Mouse (Mus musculus) myocyte (in vitro differentiated cells): ENCODE data around the gene Gm10945. TPM values are rescaled to one million over a fixed set of nuclear protein-coding genes. Genes with fewer than 3 reads are reported as not detected.

Experiments
- H3K27me3 ChIP-seq: one replicate; pipeline ENCODE4 v1.6.1; 2011; ENCODE audit not compliant: control insufficient read depth, insufficient read depth, insufficient read length
- H3K36me3 ChIP-seq: one replicate; pipeline ENCODE4 v1.6.1; 2011; ENCODE audit not compliant: control insufficient read depth, insufficient read depth
- H3K4me2 ChIP-seq: one replicate; pipeline ENCODE4 v1.6.1; 2011; ENCODE audit warnings: low read depth, control low read depth
- H3K4me3 ChIP-seq: one replicate; pipeline ENCODE4 v1.5.1; 2011; ENCODE audit warnings: mild to moderate bottlenecking, control low read depth, moderate library complexity
- H3K79me2 ChIP-seq: one replicate; pipeline ENCODE4 v1.6.1; 2011; ENCODE audit not compliant: control insufficient read depth, insufficient read depth
- H3ac ChIP-seq: one replicate; pipeline ENCODE4 v1.6.1; 2011; ENCODE audit not compliant: control insufficient read depth, insufficient read length
- CEBPB ChIP-seq: IDR thresholded peaks from 2 replicates; pipeline ENCODE4 v1.6.1; 2011; ENCODE audit warnings: mild to moderate bottlenecking, moderate library complexity; ENCODE audit not compliant: poor library complexity, insufficient read depth, severe bottlenecking
- E2F4 ChIP-seq: IDR thresholded peaks from one replicate; pipeline ENCODE4 v1.6.1; 2011; ENCODE audit warnings: mild to moderate bottlenecking, control low read depth, moderate library complexity; ENCODE audit not compliant: insufficient read depth
- MAX ChIP-seq: IDR thresholded peaks from one replicate; pipeline ENCODE4 v1.6.1; 2011; ENCODE audit warnings: low read depth, mild to moderate bottlenecking, control low read depth
- MYOD1 ChIP-seq, 3 experiments: IDR thresholded peaks; one replicate each; pipeline ENCODE4 v1.6.1; 2011; ENCODE audit warnings: control low read depth in 2 of 3, low read depth in 2 of 3, mild to moderate bottlenecking in 2 of 3, moderate library complexity in 1 of 3; ENCODE audit not compliant: insufficient read length in 2 of 3, control insufficient read depth in 1 of 3
- MYOG ChIP-seq, 3 experiments: IDR thresholded peaks; one replicate each; pipeline ENCODE4 v1.6.1; 2011; ENCODE audit warnings: control low read depth in 2 of 3, low read depth in 2 of 3, mild to moderate bottlenecking in 2 of 3; ENCODE audit not compliant: insufficient read length in 2 of 3, control insufficient read depth in 1 of 3, insufficient read depth in 1 of 3
- POLR2A ChIP-seq: IDR thresholded peaks from one replicate; pipeline ENCODE4 v1.6.1; 2011; ENCODE audit warnings: low read depth, mild to moderate bottlenecking, control low read depth, moderate library complexity; ENCODE audit not compliant: insufficient read length
- POLR2AphosphoS2 ChIP-seq: IDR thresholded peaks from one replicate; pipeline ENCODE4 v1.6.1; 2011; ENCODE audit warnings: low read depth, control low read depth; ENCODE audit not compliant: insufficient read length
- REST ChIP-seq: IDR thresholded peaks from one replicate; pipeline ENCODE4 v1.6.1; 2011; ENCODE audit warnings: mild to moderate bottlenecking, control low read depth, moderate library complexity; ENCODE audit not compliant: insufficient read depth, insufficient read length
- SRF ChIP-seq: IDR thresholded peaks from one replicate; pipeline ENCODE4 v1.6.1; 2011; ENCODE audit warnings: low read depth; ENCODE audit not compliant: control insufficient read depth, insufficient read length
- TCF12 ChIP-seq: IDR thresholded peaks from one replicate; pipeline ENCODE4 v1.6.1; 2011; ENCODE audit warnings: mild to moderate bottlenecking, control low read depth; ENCODE audit not compliant: poor library complexity, insufficient read depth, severe bottlenecking
- TCF3 ChIP-seq: IDR thresholded peaks from one replicate; pipeline ENCODE4 v1.6.1; 2011; ENCODE audit warnings: low read depth, control low read depth; ENCODE audit not compliant: insufficient read length
- USF1 ChIP-seq: IDR thresholded peaks from one replicate; pipeline ENCODE4 v1.6.1; 2011; ENCODE audit warnings: low read depth, mild to moderate bottlenecking, control low read depth, moderate library complexity
- polyA plus RNA-seq: library from polyadenylated mRNA; unstranded; fragments of >200 nt; fragmentation: generic; extraction: Trizol; gene quantifications from one replicate; pipeline ENCODE4 v1.2.1, GENCODE M21; 2012; ENCODE audit warnings: missing spikeins

The Gm10945 gene
- polyA plus RNA-seq, result not detected

DNA sequence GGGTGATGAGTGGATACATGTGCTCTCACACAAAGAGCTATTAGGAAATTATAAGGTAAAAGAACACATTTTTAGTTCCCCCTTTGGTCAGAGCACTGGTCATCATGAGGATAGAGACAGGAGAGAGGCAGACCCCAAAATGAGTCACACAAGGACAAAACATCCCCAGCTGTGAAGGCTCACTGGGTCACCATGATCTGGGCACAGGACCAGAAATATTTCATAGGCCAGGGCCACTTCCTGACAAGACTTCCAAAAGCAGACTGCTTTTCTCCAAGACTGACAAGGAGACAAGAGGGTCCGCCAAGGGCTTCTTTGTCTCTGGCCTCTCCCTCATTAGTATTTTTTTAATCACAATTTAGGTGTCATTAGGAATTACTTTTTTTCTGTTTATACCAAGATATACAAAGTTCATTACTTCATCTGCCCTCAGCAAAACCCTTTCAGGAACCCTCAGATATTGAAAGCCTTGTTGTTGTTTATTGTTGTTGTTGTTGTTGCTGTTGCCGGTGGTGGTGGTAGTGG, at the start of gene Gm10945:
Gene Gm10945 (minus strand): TSS at position 475 of the 525 bp plus-strand sequence.
- H3K36me3 ChIP-seq, result no peaks in the 10 kb centered on the region
- no peaks in the 10 kb centered on the region for H3K27me3 ChIP-seq
- H3K4me2 ChIP-seq, result no peak within 1 kb of the TSS
- H3K4me3 ChIP-seq, result no peak within 1 kb of the TSS
- no peaks in the 10 kb centered on the region for H3K79me2 ChIP-seq
- TF ChIP-seq E2F4 (no peak), SRF (no peak), MYOG (IDR thresholded peaks at IDR 0.05; ENCODE audit: control insufficient read depth in 1 of 3, insufficient read depth in 1 of 3, insufficient read length in 2 of 3, low read depth in 2 of 3) (no peak), MAX (no peak), MYOD1 (IDR thresholded peaks at IDR 0.05; ENCODE audit: control insufficient read depth in 1 of 3, insufficient read length in 2 of 3, low read depth in 2 of 3) (no peak), POLR2AphosphoS2 (no peak), CEBPB (no peak), TCF3 (no peak), POLR2A (no peak), REST (no peak), TCF12 (no peak), USF1 (no peak)
- H3ac ChIP-seq, result no peak within 1 kb of the TSS

DNA sequence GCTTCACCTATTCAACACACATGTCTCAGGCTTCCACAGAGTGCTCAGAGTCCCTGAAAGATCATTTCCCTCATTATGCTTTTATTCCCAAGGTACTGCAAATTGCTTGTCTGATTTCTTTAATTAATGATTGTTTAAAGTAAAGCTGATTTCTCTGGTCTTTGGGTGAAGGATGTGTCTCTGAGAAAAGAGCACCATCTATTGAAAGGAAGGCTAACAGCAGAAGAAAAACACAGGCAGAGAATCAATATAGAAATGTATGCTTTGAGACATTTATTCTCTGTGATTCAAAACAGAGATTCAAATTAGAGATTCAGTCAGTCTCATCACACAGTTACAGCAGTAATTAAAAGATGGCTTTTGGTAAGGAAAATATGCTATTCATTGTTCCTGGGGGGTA, 28.7 kb upstream of the Gm10945 start:
- Histone ChIP-seq H3K27me3 (no peaks in the 10 kb centered on the region), H3ac (no peak overlapping the region), H3K79me2 (no peaks in the 10 kb centered on the region), H3K36me3 (no peaks in the 10 kb centered on the region), H3K4me2 (no peak overlapping the region), H3K4me3 (no peak overlapping the region)
- TF ChIP-seq TCF12 (no peak), MYOG (IDR thresholded peaks at IDR 0.05; ENCODE audit: control insufficient read depth in 1 of 3, insufficient read depth in 1 of 3, insufficient read length in 2 of 3, low read depth in 2 of 3) (no peak), E2F4 (no peak), MYOD1 (IDR thresholded peaks at IDR 0.05; ENCODE audit: control insufficient read depth in 1 of 3, insufficient read length in 2 of 3, low read depth in 2 of 3) (no peak), MAX (no peak), TCF3 (no peak), CEBPB (no peak), USF1 (no peak), REST (no peak), POLR2AphosphoS2 (no peak), SRF (no peak), POLR2A (no peak)

DNA sequence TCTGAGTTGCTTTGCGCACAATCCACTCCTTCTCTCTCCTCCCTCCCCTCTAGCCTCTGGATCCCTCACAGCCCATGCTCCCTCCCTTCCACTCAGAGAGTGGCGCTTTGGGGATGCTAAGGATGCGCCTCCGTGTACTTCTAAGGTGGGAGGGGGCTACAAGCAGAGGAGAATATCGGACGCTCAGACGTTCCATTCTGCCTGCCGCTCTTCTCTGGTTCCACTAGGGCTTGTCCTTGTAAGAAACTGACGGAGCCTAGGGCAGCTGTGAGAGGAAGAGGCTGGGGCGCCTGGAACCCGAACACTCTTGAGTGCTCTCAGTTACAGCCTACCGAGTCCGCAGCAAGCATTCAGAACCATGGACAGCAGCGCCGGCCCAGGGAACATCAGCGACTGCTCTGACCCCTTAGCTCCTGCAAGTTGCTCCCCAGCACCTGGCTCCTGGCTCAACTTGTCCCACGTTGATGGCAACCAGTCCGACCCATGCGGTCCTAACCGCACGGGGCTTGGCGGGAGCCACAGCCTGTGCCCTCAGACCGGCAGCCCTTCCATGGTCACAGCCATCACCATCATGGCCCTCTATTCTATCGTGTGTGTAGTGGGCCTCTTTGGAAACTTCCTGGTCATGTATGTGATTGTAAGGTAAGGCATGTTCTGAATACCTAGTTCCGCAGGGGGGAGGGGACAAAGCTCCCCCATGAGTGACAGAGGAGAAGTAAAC, 27.1 kb upstream of the Gm10945 start:
- Histone ChIP-seq H3ac (no peak overlapping the region), H3K36me3 (no peaks in the 10 kb centered on the region), H3K27me3 (no peaks in the 10 kb centered on the region), H3K4me2 (no peak overlapping the region), H3K79me2 (no peaks in the 10 kb centered on the region), H3K4me3 (no peak overlapping the region)
- no peak for TF ChIP-seq TCF12
- TF ChIP-seq MAX, result no peak
- peak; percentile 87 for TF ChIP-seq REST
- TF ChIP-seq CEBPB, result no peak
- no peak for TF ChIP-seq POLR2A

DNA sequence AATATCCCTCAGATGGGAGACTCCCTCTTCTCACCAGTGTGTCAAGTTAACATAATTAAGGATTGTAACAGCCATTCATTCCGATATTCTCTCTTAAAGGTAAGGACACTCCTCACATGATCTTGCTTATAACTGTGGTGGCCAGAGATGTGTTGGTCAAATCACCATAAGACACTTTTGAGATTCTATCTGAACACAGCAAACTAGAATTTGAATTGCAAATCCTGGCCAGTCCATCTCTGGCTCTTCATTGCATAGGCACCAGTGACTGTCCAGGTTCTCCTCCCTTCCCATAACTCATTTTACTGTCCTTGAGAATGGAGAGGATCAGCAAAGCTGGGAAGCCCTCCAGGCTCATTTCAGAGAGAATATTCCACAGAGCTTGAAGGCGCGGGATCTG, 3.4 kb downstream of the Gm10945 start, which contains the start of gene Oprm1:
Gene Oprm1 (plus strand): TSS at position 301 of the 400 bp plus-strand sequence.
- TF ChIP-seq TCF12 (no peak), TCF3 (no peak), MAX (no peak), CEBPB (no peak), USF1 (no peak), POLR2AphosphoS2 (no peak), MYOD1 (IDR thresholded peaks at IDR 0.05; ENCODE audit: control insufficient read depth in 1 of 3, insufficient read length in 2 of 3, low read depth in 2 of 3) (no peak), REST (no peak), E2F4 (no peak), MYOG (IDR thresholded peaks at IDR 0.05; ENCODE audit: control insufficient read depth in 1 of 3, insufficient read depth in 1 of 3, insufficient read length in 2 of 3, low read depth in 2 of 3) (no peak)
- H3K4me3 ChIP-seq, result no peak within 1 kb of the TSS

DNA sequence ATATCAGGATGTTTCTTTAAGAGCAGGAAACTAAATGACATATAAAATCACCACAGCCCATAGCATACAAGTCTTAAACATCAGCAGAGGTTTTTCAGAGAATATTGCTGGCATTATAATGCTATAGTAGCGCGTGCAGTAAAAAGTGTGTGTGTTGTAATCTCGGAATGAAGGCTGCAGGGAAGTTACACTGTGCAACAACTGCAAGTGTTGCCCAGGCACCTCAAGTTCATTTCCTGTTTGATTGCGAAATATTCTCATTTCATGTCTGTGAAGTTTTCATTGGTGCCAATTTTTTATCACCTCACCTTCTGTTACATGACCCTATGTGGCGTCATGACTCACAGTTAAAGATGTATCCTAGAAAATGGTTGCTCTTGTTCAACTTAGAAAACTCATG, 8.2 kb downstream of the Gm10945 start:
- Histone ChIP-seq H3K4me3 (no peak overlapping the region), H3K4me2 (no peak overlapping the region), H3ac (no peak overlapping the region), H3K79me2 (no peaks in the 10 kb centered on the region), H3K36me3 (no peaks in the 10 kb centered on the region), H3K27me3 (no peaks in the 10 kb centered on the region)
- TF ChIP-seq POLR2AphosphoS2, result no peak
- TF ChIP-seq MAX, result no peak
- TF ChIP-seq E2F4, result no peak

More for the DNA sequence above, 3.4 kb downstream of the Gm10945 start, which contains the start of gene Oprm1:
- H3K4me2 ChIP-seq, result no peak within 1 kb of the TSS
- no peaks in the 10 kb centered on the region for H3K79me2 ChIP-seq
- no peak within 1 kb of the TSS for H3ac ChIP-seq
- H3K27me3 ChIP-seq, result no peaks in the 10 kb centered on the region
- H3K36me3 ChIP-seq, result no peaks in the 10 kb centered on the region
